Mouse (Mus musculus) bone marrow macrophage, adult 2 months (primary cell): ENCODE measurements at regions not wholly inside any gene's neighbourhood (a gene's known extent, or its start where the extent isn't known, plus 50 kb on each side); places are given as distances from the start of the nearest gene placed in this dataset.

Source experiments
- H3K27ac ChIP-seq: 2 replicates; pipeline ENCODE4 v1.5.1; 2012; ENCODE audit warnings: low read depth, low read length; ENCODE audit not compliant: insufficient read depth
- H3K4me1 ChIP-seq: 2 replicates; pipeline ENCODE4 v1.6.1; 2012; ENCODE audit warnings: low read length; ENCODE audit not compliant: control insufficient read depth, insufficient read depth
- H3K4me3 ChIP-seq: 2 replicates; pipeline ENCODE4 v1.5.1; 2012; ENCODE audit warnings: mild to moderate bottlenecking, low read length, moderate library complexity; ENCODE audit not compliant: insufficient read depth
- CTCF ChIP-seq: IDR thresholded peaks from 2 replicates; pipeline ENCODE4 v1.5.1; 2012; ENCODE audit warnings: low read depth, mild to moderate bottlenecking, low read length, moderate library complexity
- POLR2A ChIP-seq: IDR thresholded peaks from 2 replicates; pipeline ENCODE4 v1.6.1; 2012; ENCODE audit warnings: mild to moderate bottlenecking, low read depth, low read length, borderline replicate concordance

DNA sequence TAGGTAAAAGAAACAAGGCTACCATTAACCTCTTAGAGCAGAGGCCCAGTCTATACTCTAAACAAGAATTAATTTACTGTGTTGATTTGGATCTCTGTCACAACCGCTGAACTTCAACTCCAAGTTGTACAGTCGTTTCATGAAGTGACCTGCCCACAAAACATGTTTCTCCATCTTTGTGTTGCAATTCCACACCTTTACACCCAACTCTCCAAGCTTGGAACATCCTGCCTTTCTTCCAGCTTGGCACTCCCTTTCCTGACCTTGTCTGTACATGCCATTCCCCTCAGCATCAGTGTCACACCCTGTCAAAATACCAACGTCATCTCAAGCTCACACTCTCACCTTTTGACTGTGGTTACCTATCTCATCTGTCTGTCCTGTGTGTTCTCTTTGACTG, 103.1 kb upstream of the Atg10 start:
- Histone ChIP-seq H3K4me1 (no peaks in the 10 kb centered on the region), H3K4me3 (no peak overlapping the region), H3K27ac (no peak overlapping the region)
- TF ChIP-seq CTCF (no peak), POLR2A (no peak)

DNA sequence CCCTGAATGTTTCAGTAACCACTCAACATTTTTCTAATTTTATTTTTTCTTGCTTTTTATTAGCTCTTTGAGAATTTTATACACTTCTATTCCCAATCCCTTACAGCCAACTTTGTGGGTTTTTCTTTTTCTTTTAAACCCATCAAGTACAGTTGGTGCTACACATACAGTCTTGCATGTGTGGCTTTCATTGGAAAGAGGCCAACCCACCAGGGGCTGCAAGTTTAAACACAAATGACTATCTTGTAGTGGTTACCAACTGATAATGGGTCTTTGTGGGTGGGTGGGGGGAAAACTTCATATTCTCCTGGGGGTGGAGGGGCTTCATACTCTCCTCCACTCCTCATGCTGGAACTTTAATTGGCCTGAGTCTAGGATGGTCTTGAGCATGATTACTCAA, 110.5 kb upstream of the Atg10 start:
- Histone ChIP-seq H3K27ac (no peak overlapping the region), H3K4me1 (no peaks in the 10 kb centered on the region), H3K4me3 (no peak overlapping the region)
- no peak for TF ChIP-seq CTCF
- TF ChIP-seq POLR2A = no peak

- H3K4me1 ChIP-seq = no peaks in the 10 kb centered on the region
- H3K4me3 ChIP-seq = no peak overlapping the region
- TF ChIP-seq POLR2A (no peak), CTCF (no peak)
- H3K27ac ChIP-seq = no peak overlapping the region
Measured at GRCm38 (mm10) chr13:91344139-91344538, 115.9 kb upstream of the Ssbp2 start.

GRCm38 (mm10) chr13:91348489-91349083, 111.5 kb upstream of the Ssbp2 start:
- H3K27ac ChIP-seq = no peak overlapping the region

GRCm38 (mm10) chr13:91352311-91352710, 107.8 kb upstream of the Ssbp2 start:
- Histone ChIP-seq H3K4me1 (no peaks in the 10 kb centered on the region), H3K4me3 (no peak overlapping the region), H3K27ac (no peak overlapping the region)
- TF ChIP-seq POLR2A = no peak

More at GRCm38 (mm10) chr13:91348489-91349083, 111.5 kb upstream of the Ssbp2 start:
- TF ChIP-seq CTCF = no peak
- TF ChIP-seq POLR2A = no peak
- no peaks in the 10 kb centered on the region for H3K4me1 ChIP-seq
- H3K4me3 ChIP-seq = no peak overlapping the region

DNA sequence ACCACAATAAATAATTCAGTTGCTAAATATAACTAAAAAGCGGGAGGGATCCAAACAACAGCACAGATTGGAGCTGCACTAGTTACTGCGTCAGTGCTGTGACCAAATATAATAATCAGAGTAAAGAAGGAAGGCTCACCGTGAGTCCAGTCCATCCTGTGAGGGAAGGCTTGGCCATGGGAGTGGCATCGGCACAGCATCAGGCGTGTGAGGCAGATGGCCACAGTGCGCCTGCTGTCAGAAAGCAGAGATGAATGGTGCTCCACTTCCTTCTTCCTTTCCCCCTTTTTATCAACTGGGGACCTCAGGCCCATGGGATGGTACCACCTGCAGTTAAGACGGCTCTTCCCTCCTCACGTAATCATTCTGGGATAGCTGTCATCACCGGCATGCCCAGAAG, 103.6 kb upstream of the Ssbp2 start:
- no peaks in the 10 kb centered on the region for H3K4me1 ChIP-seq
- TF ChIP-seq POLR2A (no peak), CTCF (no peak)
- H3K27ac ChIP-seq = no peak overlapping the region
- no peak overlapping the region for H3K4me3 ChIP-seq

DNA sequence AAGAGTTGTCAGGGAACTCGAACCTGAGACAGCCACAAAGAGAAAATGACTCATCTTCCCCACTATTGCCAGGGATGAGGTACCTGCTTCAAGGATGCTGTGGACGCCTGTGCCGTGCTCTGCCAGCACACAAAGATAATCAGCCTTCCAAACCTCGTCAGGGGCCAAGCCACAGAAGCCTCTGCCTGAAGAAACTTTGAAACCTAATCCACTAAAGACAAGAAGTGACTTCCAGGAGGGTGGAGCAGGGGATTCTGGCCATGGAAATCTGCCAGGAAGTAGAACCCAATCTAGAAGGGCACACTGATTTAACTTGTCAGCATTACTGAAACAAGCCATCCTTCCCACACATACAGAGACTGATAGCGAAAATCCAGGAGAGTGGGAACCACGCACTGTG, 100.0 kb upstream of the Ssbp2 start:
- H3K27ac ChIP-seq = no peak overlapping the region
- H3K4me3 ChIP-seq = no peak overlapping the region
- peaks cover 2% of the 10 kb centered on the region for H3K4me1 ChIP-seq
- no peak for TF ChIP-seq POLR2A
- no peak for TF ChIP-seq CTCF

- TF ChIP-seq POLR2A (no peak), CTCF (no peak)
- Histone ChIP-seq H3K4me1 (peaks cover 7% of the 10 kb centered on the region), H3K27ac (no peak overlapping the region), H3K4me3 (no peak overlapping the region)
Measured at GRCm38 (mm10) chr13:91365270-91365952, 94.7 kb upstream of the Ssbp2 start.

DNA sequence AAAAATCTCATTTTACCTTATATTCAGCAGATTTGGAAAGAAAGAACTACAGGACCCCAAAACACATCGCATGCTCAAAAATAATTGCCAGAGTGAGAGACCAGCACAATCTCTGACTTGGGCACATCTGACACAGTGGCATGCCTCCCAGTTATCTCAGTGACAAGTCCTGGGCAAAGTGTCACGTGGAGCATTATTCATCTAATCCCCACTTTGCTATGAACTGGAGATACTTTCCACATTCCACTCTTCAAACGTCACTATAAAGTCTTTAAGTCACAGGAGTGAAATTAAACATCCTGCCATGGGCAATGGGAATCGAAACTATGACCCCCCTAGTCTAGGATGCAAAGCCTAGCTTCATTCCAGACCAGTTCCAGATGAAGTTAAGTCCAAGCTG, 93.5 kb upstream of the Ssbp2 start:
- Histone ChIP-seq H3K27ac (no peak overlapping the region), H3K4me1 (peaks cover 13% of the 10 kb centered on the region), H3K4me3 (no peak overlapping the region)
- no peak for TF ChIP-seq CTCF
- TF ChIP-seq POLR2A = no peak

DNA sequence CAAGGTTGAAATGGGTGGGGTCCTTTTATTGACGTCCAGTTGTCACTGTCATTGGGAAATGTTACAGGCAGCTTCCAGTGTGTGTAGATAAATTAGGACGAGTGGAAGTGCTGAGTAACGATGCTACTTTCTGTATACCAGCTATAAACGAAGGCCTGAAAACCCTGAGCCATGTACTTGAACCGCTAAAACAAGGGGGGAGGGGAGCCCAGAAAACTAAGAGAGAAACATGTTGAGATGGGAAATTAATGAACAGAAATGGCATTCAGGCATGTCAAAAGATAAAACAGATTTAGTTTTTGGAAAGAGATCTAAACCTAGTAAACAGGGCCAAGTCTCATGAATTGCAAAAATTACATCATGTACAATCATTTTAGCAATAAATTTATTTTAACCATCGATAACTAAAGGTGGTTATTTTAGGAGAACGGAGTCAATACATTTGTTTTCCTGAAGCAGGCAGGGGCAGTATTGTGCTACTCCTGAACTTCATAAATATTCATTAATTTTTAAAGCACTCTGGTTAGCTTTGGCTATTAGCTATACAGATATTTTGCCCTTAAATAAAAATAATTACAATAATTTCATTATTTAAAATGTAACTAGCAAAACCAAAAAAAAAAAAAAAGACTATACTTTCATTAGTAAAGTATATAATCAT, 92.1 kb upstream of the Ssbp2 start:
- H3K27ac ChIP-seq = no peak overlapping the region
- no peak overlapping the region for H3K4me3 ChIP-seq
- H3K4me1 ChIP-seq = peaks cover 22% of the 10 kb centered on the region
- no peak for TF ChIP-seq POLR2A
- no peak for TF ChIP-seq CTCF
